Mouse (Mus musculus) spleen, postnatal 14 days (tissue): ENCODE data around the gene Cfap77.

ENCODE experiments used
- DNase-seq, 2 experiments: peaks; one replicate each; pipeline ENCODE4 v3.0.0; 2021 to 2022; ENCODE audit warnings: low spot score in 2 of 2

Gene Cfap77

DNA sequence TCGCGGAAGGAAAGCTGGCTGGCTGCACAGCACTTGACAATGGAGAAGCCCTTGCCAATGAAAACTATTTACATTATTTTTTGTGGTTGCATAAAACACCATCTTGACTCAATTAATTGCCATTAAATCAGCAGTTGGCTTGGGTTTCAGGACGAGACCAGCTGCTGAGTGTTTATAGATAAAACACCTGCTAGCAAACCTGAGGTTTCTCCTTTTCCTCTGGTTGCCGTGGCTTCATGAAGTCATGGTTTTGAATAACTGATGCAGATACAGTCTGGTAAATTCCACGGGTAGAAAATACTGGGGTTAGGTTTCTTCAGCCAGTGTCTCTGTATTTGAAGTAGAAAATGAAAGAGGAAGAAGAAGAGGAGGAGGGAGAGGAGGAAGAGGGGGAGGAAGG lies 2.9 kb downstream of the Cfap77 start:
- no peak for DNase-seq

DNA sequence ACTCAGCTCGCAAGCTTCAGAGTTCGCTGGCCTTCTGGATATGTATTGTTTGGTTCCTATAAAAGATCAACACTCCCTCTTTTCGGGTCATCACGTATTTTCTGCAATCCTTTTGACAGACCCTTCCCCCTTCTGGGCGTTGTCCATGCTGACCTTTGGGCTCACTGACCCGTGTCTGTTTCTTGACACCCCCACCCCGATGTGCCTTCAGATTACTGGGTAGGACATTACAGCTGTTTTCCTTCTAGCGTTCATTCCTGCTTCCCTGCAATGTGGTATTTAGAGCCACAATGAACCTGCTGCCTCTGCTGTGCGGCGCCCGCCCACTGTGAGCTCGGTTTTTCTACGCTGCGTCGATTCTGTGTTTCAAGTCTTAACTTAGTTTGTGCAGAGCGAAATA lies 8.7 kb downstream of the Cfap77 start:
- DNase-seq = no peak

DNA sequence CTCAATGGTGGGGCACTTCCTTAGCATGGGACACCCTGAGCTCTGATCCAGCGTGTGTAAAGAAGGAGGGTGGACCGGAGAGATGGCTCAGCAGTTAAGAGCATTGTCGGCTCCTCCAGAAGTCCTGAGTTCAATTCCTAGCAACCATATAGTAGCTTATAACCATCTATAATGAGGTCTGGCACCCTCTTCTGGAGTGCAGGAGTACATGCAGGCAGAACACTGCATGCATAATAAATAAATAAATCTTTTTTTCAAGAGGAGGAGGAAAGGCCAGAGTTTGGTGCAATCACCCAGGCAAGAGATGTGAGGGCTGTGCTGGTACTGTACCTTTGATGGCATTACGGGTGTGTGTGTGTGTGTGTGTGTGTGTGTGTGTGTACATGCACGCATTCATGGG lies 12.7 kb downstream of the Cfap77 start:
- no peak for DNase-seq

GRCm38 (mm10) chr2:29041477-29041768 lies 13.4 kb downstream of the Cfap77 start:
- DNase-seq = no peak

- DNase-seq = no peak
These were observed 14.0 kb downstream of the Cfap77 start for GRCm38 (mm10) chr2:29040594-29041476.

DNA sequence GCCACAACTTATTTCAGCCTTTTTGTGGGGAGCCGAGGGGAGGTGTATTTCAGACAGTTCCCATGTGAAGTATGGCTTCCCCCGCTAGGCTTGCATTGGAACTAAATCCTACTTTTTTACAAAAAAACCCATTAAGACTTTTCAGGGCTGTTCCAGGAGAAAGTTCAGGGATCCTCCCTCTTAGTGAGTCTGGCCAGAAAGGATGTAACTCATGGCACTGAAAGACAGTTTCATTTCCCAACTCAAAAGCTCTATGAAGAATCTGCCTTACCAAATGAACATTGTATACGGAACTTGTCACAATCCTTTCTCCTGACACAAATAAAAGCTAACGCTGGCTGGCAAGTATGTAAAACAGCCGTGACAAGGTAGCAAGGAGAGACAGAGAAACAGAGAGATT lies 15.1 kb downstream of the Cfap77 start:
- DNase-seq = no peak

GRCm38 (mm10) chr2:29035698-29036097 lies 19.2 kb downstream of the Cfap77 start:
- DNase-seq = no peak

DNA sequence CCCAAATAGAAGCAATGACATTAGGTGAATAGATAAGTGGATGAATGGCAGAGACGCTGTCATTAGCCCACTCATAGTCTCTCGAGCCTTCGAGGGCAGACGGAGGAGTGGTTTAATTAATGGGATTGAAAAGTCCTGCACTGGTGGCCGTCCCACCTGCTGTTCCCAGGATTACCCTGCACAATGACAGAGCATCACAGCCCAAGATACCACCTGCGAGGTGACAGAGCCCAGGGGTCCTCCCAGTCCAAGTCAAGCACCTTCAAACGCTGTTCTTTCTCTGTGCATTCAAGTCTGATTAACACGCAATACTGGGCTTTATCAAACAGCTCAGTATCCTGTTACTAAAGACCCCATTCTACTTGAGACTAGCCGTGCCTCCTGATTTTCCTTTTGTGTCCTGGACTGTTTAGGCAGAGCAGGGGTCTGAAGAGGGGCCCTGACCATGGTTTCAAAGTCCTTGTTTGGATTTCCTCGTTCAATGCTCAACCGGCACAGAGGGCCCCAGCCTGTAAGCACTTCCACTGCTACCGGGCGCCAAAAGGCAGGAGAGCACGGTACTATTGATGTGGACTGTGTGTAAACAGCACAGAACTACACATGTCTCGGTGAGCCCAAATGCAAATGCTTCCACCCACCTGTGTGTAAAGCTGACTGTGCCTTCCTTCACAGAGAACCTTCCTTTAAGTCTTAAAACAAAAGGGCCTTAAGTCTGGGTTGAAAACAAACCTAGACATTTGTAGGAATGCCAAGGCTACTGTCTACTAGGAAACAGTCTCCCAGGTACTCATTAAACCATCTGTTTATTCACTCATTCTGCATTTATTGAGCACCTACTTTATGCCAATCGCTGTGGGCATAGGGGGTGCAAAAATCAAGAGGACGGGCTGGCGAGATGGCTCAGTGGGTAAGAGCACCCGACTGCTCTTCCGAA lies 20.1 kb downstream of the Cfap77 start:
- DNase-seq = no peak

DNA sequence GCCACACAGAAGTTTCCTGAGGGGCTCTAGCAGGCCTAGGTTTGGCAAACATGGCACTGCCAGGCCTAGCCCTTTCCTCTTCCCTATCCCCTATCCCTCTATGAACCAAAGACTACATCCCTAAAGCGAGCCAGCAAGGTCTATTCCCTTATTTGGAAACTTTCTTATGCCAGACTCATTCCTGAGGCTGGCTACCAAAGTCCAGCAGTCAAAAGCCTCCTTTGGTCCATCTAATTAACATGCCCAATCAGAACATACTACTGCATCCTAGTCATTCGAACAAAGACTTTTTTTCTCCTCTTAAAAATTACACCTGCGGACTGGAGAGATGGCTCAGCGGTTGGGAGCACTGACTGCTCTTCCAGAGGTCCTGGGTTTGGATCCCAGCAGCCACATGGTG lies 22.9 kb downstream of the Cfap77 start:
- no peak for DNase-seq

- no peak for DNase-seq
These were observed 24.7 kb downstream of the Cfap77 start for GRCm38 (mm10) chr2:29030048-29030734.

- no peak for DNase-seq
These were observed 29.6 kb downstream of the Cfap77 start for GRCm38 (mm10) chr2:29025284-29025683.

DNA sequence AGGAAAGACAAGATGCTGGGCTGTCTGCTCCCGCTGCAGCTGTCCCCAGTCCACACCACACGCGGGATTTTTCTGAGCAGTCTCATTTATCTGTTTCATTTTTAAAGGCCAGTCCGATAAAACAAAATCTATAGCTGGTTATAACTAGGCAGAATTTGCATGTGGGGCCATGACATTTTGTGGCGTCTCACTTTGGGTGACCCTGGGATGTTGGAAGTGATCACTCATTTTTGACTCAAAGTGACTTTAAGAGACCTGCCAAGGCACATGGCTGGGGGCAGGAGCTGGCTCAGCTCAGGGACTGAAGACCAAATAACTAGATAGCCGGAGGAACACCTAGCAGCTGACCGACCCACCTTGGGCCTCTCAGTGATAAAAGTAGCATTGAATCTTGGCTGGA lies 31.9 kb downstream of the Cfap77 start:
- no peak for DNase-seq

GRCm38 (mm10) chr2:29021025-29021424 lies 33.8 kb downstream of the Cfap77 start:
- no peak for DNase-seq

DNA sequence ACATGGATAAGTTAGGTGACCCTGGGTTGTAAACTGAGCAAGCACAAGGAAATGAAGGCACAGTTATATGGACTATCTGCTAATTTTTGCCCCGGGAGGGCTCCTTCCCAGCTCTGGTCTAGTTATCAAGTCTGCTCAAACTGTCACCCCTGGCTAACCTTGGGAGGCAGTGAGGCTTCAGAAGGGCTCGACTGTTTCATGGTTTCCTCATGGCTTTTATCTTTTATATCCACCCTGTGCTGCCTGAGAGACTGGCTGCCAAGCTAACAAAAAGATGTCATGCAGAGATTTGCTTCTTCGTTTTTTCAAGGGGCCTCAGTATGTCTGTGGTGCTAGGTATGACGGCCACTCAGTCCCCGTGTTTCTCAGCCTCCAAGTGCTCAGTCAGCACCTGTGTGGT lies 36.2 kb downstream of the Cfap77 start:
- no peak for DNase-seq

DNA sequence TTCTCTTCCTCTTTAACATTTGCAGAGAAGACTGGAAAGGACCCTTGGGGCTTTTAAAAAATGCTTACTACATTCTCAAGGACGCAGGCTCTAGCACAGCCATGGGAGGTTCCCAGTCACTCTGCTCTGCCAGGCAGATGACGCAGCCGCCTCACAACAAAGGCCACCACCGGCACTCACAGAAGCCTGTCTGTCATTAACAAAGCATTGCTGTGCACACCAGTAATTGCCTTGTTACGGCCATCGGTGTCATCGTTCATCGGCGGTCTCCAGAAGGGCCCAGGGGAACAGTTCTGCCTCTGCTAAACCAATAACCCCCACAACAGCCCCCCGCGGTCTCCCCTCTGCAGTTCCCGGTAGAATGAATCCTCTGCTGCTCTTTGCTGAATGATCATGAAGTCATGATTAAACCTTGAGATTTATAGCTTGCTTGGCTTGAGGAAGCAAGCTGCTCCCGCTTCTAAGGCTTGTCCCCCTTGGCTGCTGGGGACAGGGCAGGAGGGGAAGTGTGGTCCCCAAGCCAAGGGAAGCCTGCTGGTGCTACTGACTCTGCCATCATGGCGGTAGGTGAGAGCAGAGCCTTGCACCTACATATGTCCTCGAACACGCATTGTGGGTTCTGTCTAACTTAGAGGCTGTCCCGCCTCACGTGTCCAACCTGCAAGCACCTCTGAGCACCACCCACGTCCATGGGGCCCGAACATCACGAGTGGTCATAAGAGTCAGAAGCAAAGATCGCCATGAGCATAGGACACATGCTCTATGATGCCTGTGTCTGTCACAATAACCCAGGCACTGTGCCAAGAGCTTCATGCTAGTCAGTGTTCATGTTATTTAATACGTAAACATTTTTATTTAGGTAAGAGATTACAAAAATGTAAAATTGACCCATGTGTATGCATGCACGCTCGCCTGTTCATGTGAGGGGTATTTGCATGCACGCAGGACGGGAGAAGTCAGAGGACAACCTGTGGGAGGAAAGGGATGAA lies 38.0 kb downstream of the Cfap77 start:
- no peak for DNase-seq

- no peak for DNase-seq
These were observed 42.3 kb downstream of the Cfap77 start for GRCm38 (mm10) chr2:29012523-29012922.

DNA sequence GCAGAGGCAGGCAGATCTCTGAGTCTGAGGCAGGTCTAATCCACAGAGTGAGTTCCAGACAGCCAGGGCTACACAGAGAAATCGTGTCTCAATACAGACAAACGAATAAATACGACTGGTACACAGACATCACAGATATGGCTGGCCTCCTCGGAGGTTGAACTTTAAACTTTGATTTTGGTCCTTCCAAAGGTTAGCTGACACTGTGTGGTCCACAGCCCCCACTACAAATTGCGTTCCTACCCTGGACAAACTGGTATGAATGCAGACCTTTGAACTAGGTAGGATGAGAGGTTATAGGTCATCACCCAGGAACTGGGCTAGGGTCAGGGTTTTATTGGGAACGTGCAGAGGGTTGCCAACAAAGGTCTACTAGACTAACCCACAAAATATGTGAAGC lies 47.2 kb downstream of the Cfap77 start:
- DNase-seq = no peak

GRCm38 (mm10) chr2:29006455-29007034 lies 48.3 kb downstream of the Cfap77 start:
- DNase-seq = no peak

GRCm38 (mm10) chr2:29004037-29004436 lies 50.8 kb downstream of the Cfap77 start:
- DNase-seq = no peak

DNA sequence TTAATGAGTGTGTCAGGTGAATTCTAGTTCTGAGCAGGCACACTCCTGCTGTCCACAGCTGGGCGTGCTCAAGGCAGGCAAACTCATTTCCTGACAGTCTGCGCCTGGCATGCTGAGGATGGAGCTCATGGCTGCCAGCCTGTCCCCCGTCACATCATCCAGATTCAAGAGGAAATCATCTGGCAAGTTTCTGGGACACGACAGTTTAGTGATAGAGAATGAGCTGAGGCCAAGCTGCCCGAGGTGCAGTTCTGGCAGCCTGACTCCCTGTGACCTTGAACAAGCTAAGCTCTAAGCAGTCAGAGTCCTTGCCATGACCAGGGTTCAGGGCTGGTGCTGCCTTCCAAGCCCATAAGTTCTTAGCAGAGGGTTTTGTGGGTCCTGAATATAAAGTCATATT lies 56.6 kb downstream of the Cfap77 start:
- no peak for DNase-seq
